ENCODE assay signal across 9 mouse cellular contexts in the genomic region with DNA sequence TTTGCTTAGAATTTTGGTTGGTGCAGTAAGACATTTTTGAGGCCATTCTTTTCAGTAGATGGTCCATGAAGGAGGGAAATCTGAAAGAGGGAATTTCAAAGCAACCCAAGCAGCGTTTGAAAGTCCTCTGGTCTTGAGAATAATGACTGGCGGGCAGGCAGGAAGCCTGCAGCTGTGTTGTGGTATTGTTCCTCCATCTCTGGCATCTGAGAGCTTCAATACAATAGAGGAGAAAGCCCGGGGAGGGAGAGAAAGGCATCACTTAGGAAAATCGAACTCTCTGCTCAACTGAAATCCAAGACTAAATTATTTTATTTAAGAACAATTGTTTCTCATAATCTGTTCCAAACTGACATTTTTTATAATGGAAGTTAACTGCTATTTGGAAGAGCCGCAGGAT. TPM values are rescaled to one million over a fixed set of nuclear protein-coding genes. Genes with fewer than 3 reads are reported as not detected.
DNase-seq lines count a peak whose midpoint lies in the region; ATAC-seq and TF ChIP-seq lines count a peak whose summit lies in the region.
"Had no signal": no experiment of that assay in that cellular context is flagged by ENCODE, and none has a peak within 500 bp of the region (broad histone marks: within the 10 kb centered on the region; RNA-seq: fewer than 3 reads in every experiment).

No protein-coding gene starts in this region.

- no peak overlapping the region; the same call in 1 of the 2 replicates for H3K4me2 ChIP-seq in heart, embryonic 12.5 days
- 0 out of 2 replicates have a peak overlapping the region, but pooled peaks have one; percentile 1 for H3K4me2 ChIP-seq in hindbrain, postnatal 0 days (ENCODE audit: low read depth, low read length)
- H3K4me2 ChIP-seq: limb, embryonic 12.5 days had no signal

- intact Hi-C loops in heart, postnatal 10 days (cut with DNase I): no loop called here

- H3K4me1 ChIP-seq in heart, embryonic 12.5 days (replicated peaks): peaks cover 41% of the 10 kb centered on the region
- H3K4me1 ChIP-seq in hindbrain, postnatal 0 days (ENCODE audit: insufficient read depth, low read length): peaks cover 6% of the 10 kb centered on the region; the same call in 1 of the 2 replicates

- no peak for TF ChIP-seq CTCF in hindbrain, postnatal 0 days (IDR thresholded peaks at IDR 0.05; ENCODE audit: low read depth)

- peak overlapping the region; percentile 22; the same call in 1 of the 2 replicates for H3K27ac ChIP-seq in heart, embryonic 12.5 days (ENCODE audit: poor library complexity, severe bottlenecking)
- H3K27ac ChIP-seq in hindbrain, postnatal 0 days: no peak overlapping the region

- ATAC-seq in heart, embryonic 12.5 days (ENCODE audit: insufficient number of reproducible peaks, low FRiP score): no peak
- ATAC-seq in hindbrain, postnatal 0 days: no peak

- H3K27me3 ChIP-seq in heart, embryonic 12.5 days (replicated peaks): no peaks in the 10 kb centered on the region
- H3K27me3 ChIP-seq in hindbrain, postnatal 0 days (ENCODE audit: insufficient read depth, low read length): no peaks in the 10 kb centered on the region
- H3K27me3 ChIP-seq: limb, embryonic 12.5 days had no signal

- H3K4me3 ChIP-seq in heart, embryonic 12.5 days: no peak overlapping the region
- no peak overlapping the region for H3K4me3 ChIP-seq in hindbrain, postnatal 0 days (ENCODE audit: low read length)
- H3K4me3 ChIP-seq: limb, embryonic 12.5 days had no signal

- no peak for DNase-seq in heart, postnatal 10 days
- peak; percentile 23 for DNase-seq in thymus, postnatal 25 days
- DNase-seq in thymus, adult 18-20 months: no peak
- no peak for DNase-seq in hindbrain, postnatal 0 days (ENCODE audit: low spot score)
- no peak for DNase-seq in right cerebral cortex, postnatal 10 days (ENCODE audit: low spot score in 2 of 2)
- DNase-seq in adrenal gland, postnatal 14 days: no peak
- no peak for DNase-seq in cerebellum, adult 9-11 months

- WGBS in heart, embryonic 12.5 days: 34% methylated on average over 5 of the region's 5 CpGs
- WGBS in hindbrain, postnatal 0 days: 16% methylated on average over 5 of the region's 5 CpGs

- no peaks in the 10 kb centered on the region for H3K9me3 ChIP-seq in heart, embryonic 12.5 days (replicated peaks)
- no peaks in the 10 kb centered on the region for H3K9me3 ChIP-seq in hindbrain, postnatal 0 days (ENCODE audit: low read length)
- H3K9me3 ChIP-seq: limb, embryonic 12.5 days had no signal

- no peak overlapping the region for H3K9ac ChIP-seq in heart, embryonic 12.5 days
- H3K9ac ChIP-seq in hindbrain, postnatal 0 days (replicated peaks; ENCODE audit: low read length): no peak overlapping the region
- H3K9ac ChIP-seq: limb, embryonic 12.5 days had no signal

- no peaks in the 10 kb centered on the region for H3K36me3 ChIP-seq in heart, embryonic 12.5 days
- H3K36me3 ChIP-seq in hindbrain, postnatal 0 days (ENCODE audit: insufficient read depth, low read length): no peaks in the 10 kb centered on the region
- H3K36me3 ChIP-seq: limb, embryonic 12.5 days had no signal

RNA-seq across cellular contexts. Expression of a gene that starts 8.3 kb away (rescaled TPM):
- polyA plus RNA-seq in heart, embryonic 12.5 days (2016; fragmentation: Nextera tagmentation; extraction: Ambion mirVana): 16.4 and 17.4 TPM in 2 replicates
- 10 to 100 TPM; 27.6 to 28.4 TPM for total RNA-seq in heart, postnatal 10 days (2021)
- 28.3 and 29.2 TPM in 2 replicates for total RNA-seq in hindbrain, postnatal 0 days (2014; rRNA removed)
- polyA plus RNA-seq in hindbrain, postnatal 0 days (2015; fragmentation: Nextera tagmentation; extraction: Ambion mirVana): 10.7 and 10.8 TPM in 2 replicates
- 31.3 and 42.8 TPM in 2 replicates for total RNA-seq in adrenal gland, postnatal 14 days (2021)
